Mouse (Mus musculus) midbrain, postnatal 0 days (tissue): Measurements from ENCODE around the gene Helt. TPM values are rescaled to one million over a fixed set of nuclear protein-coding genes. Genes with fewer than 3 reads are reported as not detected.

ENCODE experiments used
- ATAC-seq: fragments of 200-750 bp; cut with Nextera tagmentation; 2 replicates; pipeline ENCODE4 v1.8.0; 2017; ENCODE audit warnings: moderate number of reproducible peaks, mild to moderate bottlenecking, moderate TSS enrichment, moderate library complexity; ENCODE audit not compliant: low FRiP score
- DNase-seq: peaks from one replicate; pipeline ENCODE4 v3.0.0-alpha.2; 2015; ENCODE audit warnings: low spot score
- H3K27ac ChIP-seq: fragments of 300-500 bp; sonication (generic); 2 replicates; pipeline ENCODE4 v1.5.1; 2014; ENCODE audit warnings: low read depth, mild to moderate bottlenecking, low read length, mixed read lengths
- H3K27me3 ChIP-seq: fragments of 300-500 bp; sonication (generic); 2 replicates; pipeline ENCODE4 v1.6.1; 2014; ENCODE audit warnings: low read length, control low read depth, mixed read lengths; ENCODE audit not compliant: insufficient read depth
- H3K36me3 ChIP-seq: fragments of 300-500 bp; sonication (generic); 2 replicates; pipeline ENCODE4 v1.6.1; 2014; ENCODE audit warnings: low read length, control low read depth, mixed read lengths; ENCODE audit not compliant: insufficient read depth
- H3K4me1 ChIP-seq: fragments of 300-500 bp; sonication (generic); 2 replicates; pipeline ENCODE4 v1.6.1; 2014; ENCODE audit warnings: mild to moderate bottlenecking, control low read depth, antibody characterized with exemption, low read length, mixed read lengths; ENCODE audit not compliant: insufficient read depth
- H3K4me2 ChIP-seq: fragments of 300-500 bp; sonication (generic); 2 replicates; pipeline ENCODE4 v1.6.1; 2014; ENCODE audit warnings: low read depth, mild to moderate bottlenecking, low read length, mixed read lengths; ENCODE audit not compliant: poor library complexity, severe bottlenecking
- H3K4me3 ChIP-seq: fragments of 300-500 bp; sonication (generic); 2 replicates; pipeline ENCODE4 v1.5.1; 2014; ENCODE audit warnings: low read depth, mild to moderate bottlenecking, low read length, moderate library complexity
- H3K9ac ChIP-seq: fragments of 300-500 bp; sonication (generic); replicated peaks from 2 replicates; pipeline ENCODE4 v1.6.1; 2014; ENCODE audit warnings: mild to moderate bottlenecking, low read length, moderate library complexity, mixed read lengths; ENCODE audit not compliant: poor library complexity, severe bottlenecking
- H3K9me3 ChIP-seq: fragments of 300-500 bp; sonication (generic); 2 replicates; pipeline ENCODE4 v1.6.1; 2016; ENCODE audit warnings: low read length, control low read depth
- CTCF ChIP-seq: IDR thresholded peaks from 2 replicates; pipeline ENCODE4 v1.5.1; 2016; ENCODE audit warnings: antibody characterized with exemption, mild to moderate bottlenecking
- WGBS: fragments of 180-500 bp; shearing (Covaris S2); extraction: QIAGEN DNeasy Blood & Tissue Kit; methylation state at CpG from one replicate; pipeline ENCODE4 v1.1.7; 2014; 5-methylcytosine and 5-hydroxymethylcytosine counted together
- polyA plus RNA-seq: library from polyadenylated mRNA; unstranded; fragments of >200 nt; fragmentation: Nextera tagmentation; extraction: Ambion mirVana; gene quantifications from 2 replicates; pipeline ENCODE4 v1.2.1, GENCODE M21; 2015
- total RNA-seq: library from RNA; depleted of rRNA; stranded (reverse); fragments of >200 nt; gene quantifications from 2 replicates; pipeline ENCODE4 v1.2.3, GENCODE M21; 2014; rRNA removed

Gene Helt
- total RNA-seq (0.27 TPM in 1 of 2 replicates, not detected in the other), polyA plus RNA-seq (0.26 and 0.28 TPM in 2 replicates)

DNA sequence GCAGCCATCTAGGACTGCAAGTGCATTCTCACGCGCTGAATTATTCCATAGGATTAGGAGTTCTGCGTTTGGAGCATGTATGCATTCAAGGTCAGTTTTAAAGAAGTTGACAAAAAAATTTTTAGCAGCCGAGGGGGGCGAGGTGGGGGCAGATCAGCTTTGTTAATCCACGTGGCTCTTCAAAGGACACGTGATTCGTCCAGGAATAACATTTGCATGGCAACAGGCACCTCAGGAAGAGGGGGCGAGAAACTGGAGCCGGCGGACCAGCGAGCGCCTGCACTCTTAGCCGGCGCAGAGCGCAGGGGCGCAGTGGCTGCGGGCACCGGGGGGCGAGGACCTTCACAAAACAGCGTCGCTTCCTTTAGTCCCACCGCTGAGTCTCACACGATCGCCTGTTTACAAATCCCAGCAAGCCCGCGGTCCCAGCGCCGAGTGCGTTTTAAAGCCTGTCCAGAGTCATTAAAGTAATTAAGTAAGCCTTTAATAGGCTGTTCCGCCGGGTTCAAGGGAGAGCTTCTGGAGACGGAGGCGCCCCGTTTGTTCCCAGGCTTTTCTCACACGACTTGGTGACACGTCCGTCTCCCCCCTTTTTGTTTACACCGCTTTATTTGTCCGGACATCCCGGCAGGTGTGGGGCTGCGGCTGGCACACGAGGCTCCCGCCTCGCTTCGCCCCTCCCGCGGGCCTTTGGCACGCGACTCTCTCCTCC lies at the start of gene Helt:
Gene Helt, minus strand, starts transcription at position 491 of the 712 bp plus-strand sequence.
- peaks cover 82% of the 10 kb centered on the region for H3K27me3 ChIP-seq
- no peak for DNase-seq

DNA sequence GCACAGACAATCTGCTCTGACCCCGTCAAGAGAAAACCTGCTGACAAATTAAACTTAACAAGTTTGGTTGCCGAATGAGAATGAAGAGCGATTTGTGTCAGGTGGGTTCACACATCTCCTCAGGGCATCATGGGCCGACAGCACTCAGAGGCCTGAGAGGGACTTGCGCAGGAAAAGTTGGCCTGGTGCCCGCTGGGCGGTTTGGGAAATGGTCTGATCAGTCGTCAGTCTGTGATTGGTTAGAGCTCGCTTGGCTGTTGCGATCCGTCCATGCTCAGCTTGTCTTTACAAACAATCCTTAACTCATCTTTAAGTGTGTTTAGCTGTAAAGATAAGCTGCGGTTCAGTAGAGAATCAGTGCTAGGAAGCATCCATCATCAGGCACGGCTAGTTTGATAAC lies 47.8 kb upstream of the Helt start:
- H3K4me2 ChIP-seq, result no peak overlapping the region
- no peak overlapping the region for H3K27ac ChIP-seq
- no peak overlapping the region for H3K4me3 ChIP-seq
- H3K9ac ChIP-seq, result no peak overlapping the region
- ATAC-seq (no peak), DNase-seq (no peak)
- H3K27me3 ChIP-seq, result no peaks in the 10 kb centered on the region
- no peaks in the 10 kb centered on the region for H3K9me3 ChIP-seq
- TF ChIP-seq CTCF, result no peak
- H3K36me3 ChIP-seq, result no peaks in the 10 kb centered on the region
- H3K4me1 ChIP-seq, result no peaks in the 10 kb centered on the region
- WGBS, result 84% methylated on average over 13 of the region's 13 CpGs

More for the DNA sequence above, at the start of gene Helt:
- H3K9ac ChIP-seq, result no peak within 1 kb of the TSS
- no peaks in the 10 kb centered on the region for H3K36me3 ChIP-seq
- ATAC-seq, result no peak
- peak within 1 kb of the TSS; percentile 42 for H3K4me2 ChIP-seq
- WGBS, result under 1% methylated on average over 50 of the region's 50 CpGs
- H3K9me3 ChIP-seq, result no peaks in the 10 kb centered on the region
- peaks cover 4% of the 10 kb centered on the region for H3K4me1 ChIP-seq
- TF ChIP-seq CTCF, result no peak
- no peak within 1 kb of the TSS for H3K27ac ChIP-seq
- peak within 1 kb of the TSS; percentile 19 for H3K4me3 ChIP-seq

DNA sequence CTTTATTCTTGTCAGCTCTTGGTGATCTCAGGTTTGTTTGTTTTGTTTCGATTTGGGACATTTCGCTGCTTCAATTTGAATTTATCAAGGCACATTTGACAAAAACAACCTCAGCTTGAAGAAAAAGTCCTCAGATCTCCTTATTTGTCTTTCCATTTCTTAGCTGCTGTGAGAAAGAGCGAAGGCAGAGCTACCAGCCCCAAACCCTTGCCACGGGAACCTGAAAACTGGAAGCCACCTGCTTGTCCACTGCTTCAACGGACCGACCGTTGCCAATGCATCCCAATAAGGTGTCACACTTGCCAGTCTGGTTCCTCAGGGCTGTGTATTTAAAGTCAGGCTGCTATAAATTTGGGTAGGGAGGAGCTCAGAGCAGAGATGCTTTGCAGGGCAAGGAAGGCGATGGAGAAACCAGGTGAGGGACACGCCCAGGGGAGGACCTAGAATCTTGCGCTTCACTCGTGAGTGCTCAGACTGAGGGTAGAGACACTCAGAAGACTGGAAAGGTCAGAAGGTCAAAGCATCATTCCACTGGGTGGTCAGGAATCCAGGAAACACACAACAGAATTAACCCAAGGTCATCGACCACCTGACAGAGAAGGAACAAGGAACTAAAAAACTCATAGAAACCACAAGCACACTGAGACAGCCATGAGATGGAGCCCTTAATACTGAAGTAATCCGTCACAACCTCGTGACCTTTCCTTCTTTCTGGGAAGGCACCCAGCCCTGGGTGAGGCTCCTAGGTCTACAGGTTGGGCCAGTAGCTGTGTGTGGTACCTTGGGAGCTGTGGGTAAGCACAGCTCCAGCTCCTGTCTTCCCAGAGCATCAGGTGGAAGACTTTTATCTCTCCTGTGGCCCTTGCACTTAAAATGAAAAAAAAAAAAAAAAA lies 46.2 kb upstream of the Helt start:
- no peak for ATAC-seq
- Histone ChIP-seq H3K27ac (no peak overlapping the region), H3K9ac (no peak overlapping the region)

DNA sequence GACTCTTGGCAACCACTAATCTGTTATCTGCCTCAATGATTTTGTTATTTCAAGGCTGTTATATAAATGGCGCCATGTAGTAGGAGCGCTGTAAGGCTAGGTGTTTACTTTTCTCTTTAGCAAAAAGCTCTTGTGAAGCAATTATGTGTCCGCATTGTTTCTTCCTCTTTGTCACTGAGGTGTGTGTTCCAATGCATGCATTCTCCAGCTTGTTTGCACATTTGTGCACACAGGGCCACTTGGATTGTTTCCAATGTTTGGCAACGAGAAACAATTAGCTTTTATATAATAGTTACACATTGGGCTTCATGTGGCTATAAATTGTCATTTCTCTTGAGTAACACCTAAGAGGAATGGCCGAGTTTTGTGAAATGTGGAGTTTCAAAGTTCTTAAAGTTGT lies 44.8 kb upstream of the Helt start:
- Histone ChIP-seq H3K9ac (no peak overlapping the region), H3K36me3 (no peaks in the 10 kb centered on the region), H3K9me3 (no peaks in the 10 kb centered on the region), H3K4me1 (no peaks in the 10 kb centered on the region), H3K4me2 (no peak overlapping the region), H3K27me3 (no peaks in the 10 kb centered on the region), H3K27ac (no peak overlapping the region), H3K4me3 (no peak overlapping the region)
- no peak for ATAC-seq
- TF ChIP-seq CTCF, result no peak
- WGBS, result 86% methylated on average over 5 of the region's 5 CpGs
- DNase-seq, result no peak

More for the DNA sequence above, 46.2 kb upstream of the Helt start:
- TF ChIP-seq CTCF, result no peak
- WGBS, result 85% methylated on average over 14 of the region's 14 CpGs
- Histone ChIP-seq H3K4me1 (no peaks in the 10 kb centered on the region), H3K36me3 (no peaks in the 10 kb centered on the region), H3K4me3 (no peak overlapping the region), H3K4me2 (no peak overlapping the region), H3K27me3 (no peaks in the 10 kb centered on the region), H3K9me3 (no peaks in the 10 kb centered on the region)
- no peak for DNase-seq

DNA sequence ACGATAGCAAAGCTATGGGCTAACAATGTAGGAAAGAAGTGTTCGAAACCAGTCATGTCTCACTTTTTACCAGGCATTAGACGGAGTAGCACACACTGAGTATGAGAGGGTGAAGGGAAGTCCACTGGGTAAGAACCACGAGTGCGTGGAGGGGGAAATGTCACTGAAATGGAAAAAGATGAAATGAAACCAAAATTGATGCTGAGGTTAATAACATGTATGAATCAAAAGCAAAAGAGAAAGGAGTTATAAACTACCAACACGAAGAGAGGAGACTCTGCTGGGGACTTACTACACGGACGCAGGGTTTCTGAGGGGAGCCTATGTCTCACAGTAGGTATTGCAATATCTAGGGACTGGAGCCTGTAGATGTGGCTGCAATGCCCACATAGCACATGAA lies 41.9 kb upstream of the Helt start:
- Histone ChIP-seq H3K4me1 (no peaks in the 10 kb centered on the region), H3K36me3 (no peaks in the 10 kb centered on the region), H3K9ac (no peak overlapping the region), H3K27ac (no peak overlapping the region), H3K27me3 (no peaks in the 10 kb centered on the region), H3K9me3 (no peaks in the 10 kb centered on the region), H3K4me3 (no peak overlapping the region), H3K4me2 (no peak overlapping the region)
- DNase-seq (no peak), ATAC-seq (no peak)
- TF ChIP-seq CTCF, result no peak
- WGBS, result 91% methylated on average over 8 of the region's 8 CpGs
